8 mouse cellular contexts compared by ENCODE assay signal in the genomic region with DNA sequence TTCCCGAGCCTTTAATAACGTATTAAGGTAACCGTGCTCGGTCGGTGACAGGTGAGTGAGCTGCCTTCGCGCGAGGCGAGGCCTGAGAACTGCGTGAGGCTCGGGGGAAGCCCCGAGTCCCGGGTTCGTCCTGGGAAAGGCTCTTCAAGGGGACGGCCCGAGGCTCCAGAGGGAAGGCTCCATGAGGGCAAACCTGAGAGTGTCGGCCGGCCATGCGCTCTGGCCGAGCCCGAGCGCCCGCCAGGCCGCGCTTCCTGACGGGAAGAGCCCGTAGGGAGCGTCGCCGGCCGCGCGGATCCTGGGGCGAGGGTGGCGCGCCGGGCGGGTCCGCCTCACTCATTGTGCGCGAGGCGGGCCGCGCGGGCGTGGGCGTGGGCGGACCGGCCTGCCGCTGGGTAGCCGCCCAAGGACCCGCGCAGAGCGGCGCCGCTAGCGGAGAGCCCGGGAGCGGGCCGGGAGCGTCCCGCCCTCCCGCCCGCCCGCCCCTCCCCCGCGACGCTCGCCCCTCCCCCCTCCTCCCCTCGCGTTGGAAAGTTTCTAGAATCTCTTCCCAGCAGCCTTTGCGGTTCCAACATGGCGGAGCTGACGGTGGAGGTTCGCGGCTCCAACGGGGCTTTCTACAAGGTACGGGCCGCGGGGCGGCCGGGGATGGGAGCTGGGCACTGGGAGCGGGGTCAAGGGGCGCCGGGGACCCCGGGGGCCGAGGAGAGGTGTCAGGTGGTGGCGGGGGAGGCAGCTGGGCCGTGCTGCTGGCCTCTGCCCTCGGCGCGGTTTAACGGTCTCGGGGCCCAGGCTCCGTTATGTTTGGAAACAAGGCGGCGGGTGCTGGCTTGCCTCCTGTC. TPM values are rescaled to one million over a fixed set of nuclear protein-coding genes. Genes with fewer than 3 reads are reported as not detected.
A peak's percentile ranks its signal among the peaks of the same experiment; 100 is the strongest.
DNase-seq lines count a peak whose midpoint lies in the region; ATAC-seq lines count a peak whose summit lies in the region.

A gene (plus strand): TSS at position 404 of the 842 bp plus-strand sequence.

- H3K9ac ChIP-seq in hindbrain, embryonic 15.5 days, result peak within 1 kb of the TSS; percentile 85

- H3K36me3 ChIP-seq in hindbrain, embryonic 15.5 days, result no peaks in the 10 kb centered on the region

- peak within 1 kb of the TSS; percentile 59 for H3K4me2 ChIP-seq in hindbrain, embryonic 15.5 days

- peaks cover 19% of the 10 kb centered on the region for H3K4me1 ChIP-seq in hindbrain, embryonic 15.5 days (replicated peaks)

- H3K9me3 ChIP-seq in hindbrain, embryonic 15.5 days, result no peaks in the 10 kb centered on the region

- peak within 1 kb of the TSS; percentile 90 for H3K27ac ChIP-seq in hindbrain, embryonic 15.5 days (replicated peaks)

- DNase-seq in ZHBTc4 (ENCODE audit: low read depth, low spot score), result peak; percentile 89
- peak; percentile 61 to 77 for DNase-seq in cerebellum, postnatal 4 days (ENCODE audit: low spot score in 2 of 2)
- DNase-seq in gastrocnemius, adult 18-20 months (ENCODE audit: low spot score), result peak; percentile 86
- peak; percentile 76 to 79 for DNase-seq in layer of hippocampus, postnatal 36 days
- DNase-seq in lung, postnatal 25 days (ENCODE audit: low spot score), result peak; percentile 84
- peak; percentile 80 for DNase-seq in retina, adult 2 months (ENCODE audit: low read depth, low spot score)
- peak; percentile 82 for DNase-seq in thymus, postnatal 25 days

- H3K4me3 ChIP-seq in hindbrain, embryonic 15.5 days, result peak within 1 kb of the TSS; percentile 98

- under 1% methylated on average over 81 of the region's 97 CpGs for WGBS in hindbrain, embryonic 15.5 days

- no peaks in the 10 kb centered on the region for H3K27me3 ChIP-seq in hindbrain, embryonic 15.5 days

- ATAC-seq in hindbrain, embryonic 15.5 days (ENCODE audit: low FRiP score, low read depth), result peak; percentile 97

RNA-seq across cellular contexts. Expression of the gene that starts here (rescaled TPM):
- total RNA-seq in gastrocnemius, adult 18-20 months (2021), result 100 to 1,000 TPM; 398 to 412 TPM
- 35.6 and 37.1 TPM in 2 replicates for polyA plus RNA-seq in hindbrain, embryonic 15.5 days (2015; fragmentation: Nextera tagmentation; extraction: Ambion mirVana)
- 100 to 1,000 TPM in 1 of 2 experiments, 10 to 100 TPM in 1; 88.6 to 104 TPM for total RNA-seq in layer of hippocampus, postnatal 36 days (2021)

Comparison
In these comparisons a context has a peak if more than half of its experiments do, and no peak if none do; other contexts are left out.
1. Peak in every context shown above with its lines: DNase-seq, ATAC-seq, H3K4me3 ChIP-seq and H3K27ac ChIP-seq.